Mouse (Mus musculus) embryonic facial prominence, embryonic 15.5 days (tissue): ENCODE results near the gene Ercc6. TPM values are rescaled to one million over a fixed set of nuclear protein-coding genes. Genes with fewer than 3 reads are reported as not detected.

Experiments used
- ATAC-seq: fragments of 200-750 bp; cut with Nextera tagmentation; 2 replicates; pipeline ENCODE4 v1.8.0; 2017; ENCODE audit warnings: low read depth, moderate TSS enrichment; ENCODE audit not compliant: insufficient number of reproducible peaks, low FRiP score, low TSS enrichment
- H3K27ac ChIP-seq: fragments of 300-500 bp; sonication (generic); replicated peaks from 2 replicates; pipeline ENCODE4 v1.5.1; 2015; ENCODE audit warnings: mild to moderate bottlenecking, inconsistent platforms
- H3K27me3 ChIP-seq: fragments of 300-500 bp; sonication (generic); 2 replicates; pipeline ENCODE4 v1.6.1; 2015; ENCODE audit warnings: inconsistent platforms
- H3K36me3 ChIP-seq: fragments of 300-500 bp; sonication (generic); 2 replicates; pipeline ENCODE4 v1.6.1; 2015; ENCODE audit warnings: mild to moderate bottlenecking, inconsistent platforms
- H3K4me1 ChIP-seq: fragments of 300-500 bp; sonication (generic); 2 replicates; pipeline ENCODE4 v1.6.1; 2015; ENCODE audit warnings: inconsistent platforms
- H3K4me2 ChIP-seq: fragments of 300-500 bp; sonication (generic); replicated peaks from 2 replicates; pipeline ENCODE4 v1.6.1; 2015; ENCODE audit warnings: mild to moderate bottlenecking, inconsistent platforms
- H3K4me3 ChIP-seq: fragments of 300-500 bp; sonication (generic); replicated peaks from 2 replicates; pipeline ENCODE4 v1.5.1; 2015; ENCODE audit warnings: mild to moderate bottlenecking, inconsistent platforms
- H3K9ac ChIP-seq: fragments of 300-500 bp; sonication (generic); 2 replicates; pipeline ENCODE4 v1.6.1; 2015; ENCODE audit warnings: inconsistent platforms
- H3K9me3 ChIP-seq: fragments of 300-500 bp; sonication (generic); replicated peaks from 2 replicates; pipeline ENCODE4 v1.6.1; 2016; ENCODE audit warnings: inconsistent platforms
- WGBS: fragments of 180-500 bp; shearing (Covaris S2); methylation state at CpG from one replicate; pipeline ENCODE4 v1.1.7; 2015; 5-methylcytosine and 5-hydroxymethylcytosine counted together
- polyA plus RNA-seq: library from polyadenylated mRNA; unstranded; fragments of >200 nt; fragmentation: Nextera tagmentation; extraction: Ambion mirVana; gene quantifications from 2 replicates; pipeline ENCODE4 v1.2.1, GENCODE M21; 2015

Gene Ercc6
- polyA plus RNA-seq, 1 experiment from 2014 or later: 23.0 TPM

GRCm38 (mm10) chr14:32609392-32609791 is 96.1 kb downstream of the Ercc6 start:
- Histone ChIP-seq H3K9me3 (no peaks in the 10 kb centered on the region), H3K4me1 (no peaks in the 10 kb centered on the region), H3K4me2 (no peak overlapping the region), H3K4me3 (no peak overlapping the region), H3K36me3 (no peaks in the 10 kb centered on the region), H3K9ac (no peak overlapping the region), H3K27me3 (peaks cover 15% of the 10 kb centered on the region), H3K27ac (no peak overlapping the region)
- 0 out of 2 replicates have a peak, but pooled peaks have one; percentile 57 for ATAC-seq
- WGBS: 15% methylated on average over 3 of the region's 3 CpGs

GRCm38 (mm10) chr14:32617253-32617652 is 103.9 kb downstream of the Ercc6 start:
- Histone ChIP-seq H3K27me3 (no peaks in the 10 kb centered on the region), H3K4me2 (no peak overlapping the region), H3K27ac (no peak overlapping the region), H3K36me3 (no peaks in the 10 kb centered on the region), H3K9me3 (no peaks in the 10 kb centered on the region), H3K4me1 (no peaks in the 10 kb centered on the region), H3K4me3 (no peak overlapping the region), H3K9ac (no peak overlapping the region)
- 85% methylated on average over 5 of the region's 5 CpGs for WGBS
- ATAC-seq: no peak

DNA sequence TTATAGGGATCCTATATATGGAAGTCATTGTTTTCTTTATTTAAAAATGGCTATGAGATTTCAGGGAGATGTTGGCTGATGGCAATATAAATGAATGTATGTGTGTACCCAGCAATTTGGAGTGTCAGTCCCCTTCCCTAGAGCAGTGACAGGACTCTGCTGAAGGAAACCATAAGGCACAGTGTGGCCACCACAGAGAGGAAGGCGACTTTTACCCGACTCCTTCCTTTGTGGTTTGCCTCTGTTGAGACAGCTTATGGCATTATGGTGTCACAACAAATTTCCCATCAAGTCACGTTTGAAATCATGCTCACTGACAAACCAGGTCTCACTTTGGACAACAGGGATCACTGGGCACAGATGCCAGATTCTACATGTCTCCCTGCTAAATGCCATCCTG is 110.9 kb downstream of the Ercc6 start:
- no peak overlapping the region for H3K9ac ChIP-seq
- no peaks in the 10 kb centered on the region for H3K36me3 ChIP-seq
- H3K27me3 ChIP-seq: no peaks in the 10 kb centered on the region
- H3K4me2 ChIP-seq: no peak overlapping the region
- no peak overlapping the region for H3K27ac ChIP-seq
- WGBS: 76% methylated on average over 3 of the region's 3 CpGs
- no peaks in the 10 kb centered on the region for H3K4me1 ChIP-seq
- no peaks in the 10 kb centered on the region for H3K9me3 ChIP-seq
- H3K4me3 ChIP-seq: no peak overlapping the region
- ATAC-seq: no peak

DNA sequence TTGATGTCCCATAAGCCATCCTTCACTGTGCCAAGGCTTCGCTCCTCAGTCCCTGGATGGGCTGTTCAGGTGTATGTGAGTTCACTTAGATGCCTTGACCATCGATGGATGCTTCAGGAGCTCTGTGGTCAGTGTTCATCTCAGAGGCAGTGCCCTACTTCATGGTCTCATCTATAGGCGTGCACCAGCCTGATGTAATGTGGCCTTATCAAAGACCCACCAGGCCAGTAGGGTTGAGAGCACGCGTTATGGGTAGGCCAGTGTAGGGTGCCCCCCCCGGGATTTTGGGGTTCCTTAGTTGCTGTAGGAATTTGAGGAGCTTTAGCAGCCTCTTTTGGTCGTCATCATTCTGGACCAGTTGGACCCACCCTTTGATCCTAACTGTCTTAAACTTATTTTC is 111.5 kb downstream of the Ercc6 start:
- ATAC-seq: no peak
- no peaks in the 10 kb centered on the region for H3K27me3 ChIP-seq
- no peaks in the 10 kb centered on the region for H3K9me3 ChIP-seq
- H3K4me3 ChIP-seq: no peak overlapping the region
- H3K9ac ChIP-seq: no peak overlapping the region
- H3K27ac ChIP-seq: no peak overlapping the region
- no peaks in the 10 kb centered on the region for H3K4me1 ChIP-seq
- 82% methylated on average over 7 of the region's 7 CpGs for WGBS
- no peaks in the 10 kb centered on the region for H3K36me3 ChIP-seq
- H3K4me2 ChIP-seq: no peak overlapping the region

GRCm38 (mm10) chr14:32627271-32627670 is 114.0 kb downstream of the Ercc6 start:
- Histone ChIP-seq H3K9ac (no peak overlapping the region), H3K27me3 (no peaks in the 10 kb centered on the region), H3K4me3 (no peak overlapping the region), H3K27ac (no peak overlapping the region), H3K4me1 (no peaks in the 10 kb centered on the region), H3K36me3 (no peaks in the 10 kb centered on the region), H3K9me3 (no peaks in the 10 kb centered on the region), H3K4me2 (no peak overlapping the region)
- no peak for ATAC-seq
- 42% methylated on average over 2 of the region's 2 CpGs for WGBS

- WGBS: 42% methylated on average over 10 of the region's 10 CpGs
Observed at GRCm38 (mm10) chr14:32628584-32628983, 115.3 kb downstream of the Ercc6 start.

More at GRCm38 (mm10) chr14:32628584-32628983, 115.3 kb downstream of the Ercc6 start:
- Histone ChIP-seq H3K4me3 (no peak overlapping the region), H3K4me2 (no peak overlapping the region), H3K9ac (no peak overlapping the region), H3K9me3 (no peaks in the 10 kb centered on the region), H3K27me3 (no peaks in the 10 kb centered on the region), H3K27ac (no peak overlapping the region), H3K4me1 (no peaks in the 10 kb centered on the region), H3K36me3 (no peaks in the 10 kb centered on the region)
- no peak for ATAC-seq

Other genes starting within 250 kb of the Ercc6 start
- 12.5 and 13.9 TPM in 2 replicates for gene Ogdhl, start 191.5 kb upstream of the Ercc6 start, polyA plus RNA-seq
- gene 1700024G13Rik, start 125.1 kb upstream of the Ercc6 start, polyA plus RNA-seq: 2.8 and 4.4 TPM in 2 replicates
- 0.39 and 0.53 TPM in 2 replicates for gene Slc18a3, start 48.7 kb upstream of the Ercc6 start, polyA plus RNA-seq
- gene Chat, start 47.5 kb upstream of the Ercc6 start, polyA plus RNA-seq: 0.05 TPM in 1 of 2 replicates, not detected in the other
- gene Prrxl1, start 85.9 kb downstream of the Ercc6 start, polyA plus RNA-seq: 1.5 and 2.1 TPM in 2 replicates
- 2.1 and 3.7 TPM in 2 replicates for gene 3425401B19Rik, start 171.8 kb downstream of the Ercc6 start, polyA plus RNA-seq